Mouse (Mus musculus): ENCODE measurements around the gene Igf2bp1. TPM values are rescaled to one million over a fixed set of nuclear protein-coding genes. Genes with fewer than 3 reads are reported as not detected.

Igf2bp1 gene
- 0.21 and 0.81 TPM in 2 replicates for polyA plus RNA-seq (2012; rRNA removed)

DNA sequence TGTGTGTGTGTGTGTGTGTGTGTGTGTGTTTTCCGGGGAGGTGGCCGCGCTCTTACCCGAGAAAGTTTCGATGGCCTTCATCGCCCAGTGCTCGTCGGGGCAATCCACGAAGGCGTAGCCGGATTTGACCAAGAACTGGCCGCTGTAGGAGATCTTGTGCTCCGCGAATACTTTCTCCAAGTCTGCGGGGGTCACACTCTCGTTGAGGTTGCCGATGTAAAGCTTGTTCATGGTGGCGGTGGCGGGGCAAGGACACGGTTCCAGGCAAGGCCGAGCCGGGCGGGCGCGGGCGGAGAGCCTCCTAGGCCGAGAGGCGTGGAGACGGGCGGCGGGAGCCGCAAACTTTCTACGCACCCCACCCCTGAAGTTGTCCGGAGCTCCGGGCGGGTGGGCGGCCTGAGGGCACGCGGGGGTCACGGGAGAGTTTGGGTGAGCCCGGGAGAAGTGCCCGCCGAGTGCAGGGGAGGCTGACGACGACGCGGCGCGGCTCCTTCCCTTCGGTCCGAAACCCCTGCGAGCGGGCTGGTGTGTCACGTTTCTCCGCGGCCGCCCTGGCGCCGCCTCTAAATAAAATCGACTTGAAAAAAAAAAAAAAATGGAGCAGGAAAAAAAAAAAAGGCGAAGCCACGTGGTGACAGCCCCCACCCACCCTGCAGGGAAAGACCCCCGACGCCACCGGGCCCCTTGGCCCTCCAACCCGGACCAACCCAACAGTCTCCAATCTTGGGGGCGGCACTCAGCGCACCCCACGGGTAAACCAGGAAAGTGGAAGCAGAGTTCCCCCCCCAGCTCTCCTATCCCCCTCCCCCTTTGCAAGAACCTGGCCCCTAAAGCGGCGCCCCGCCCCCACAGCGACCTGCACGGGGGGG, at the start of gene Igf2bp1:
Igf2bp1 (minus strand) TSS at position 538 of the 869 bp plus-strand sequence.

DNA sequence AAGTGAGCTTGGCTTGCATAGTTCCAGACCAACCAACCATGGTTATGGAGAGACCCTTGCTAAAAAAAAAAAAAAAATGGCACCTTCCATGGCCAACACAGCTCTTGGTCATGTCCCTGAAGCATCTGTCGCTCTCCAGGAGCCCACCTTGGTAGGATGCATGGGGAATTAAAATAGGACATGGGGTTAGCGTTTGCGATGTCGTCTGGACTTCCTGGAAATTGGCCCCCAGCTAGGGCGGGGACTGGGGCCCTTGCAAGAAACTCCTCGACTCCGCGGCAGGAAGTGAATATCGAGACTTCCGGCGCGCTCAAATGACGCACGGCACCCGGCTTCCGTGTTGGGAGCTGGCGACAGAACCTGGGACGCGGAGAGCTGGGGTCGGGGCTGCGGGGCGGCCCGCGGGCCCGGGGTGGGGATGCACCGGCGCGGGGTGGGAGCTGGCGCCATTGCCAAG, 28.9 kb upstream of the Igf2bp1 start, which contains the start of gene Snf8:
Snf8 (plus strand) TSS at position 290 of the 457 bp plus-strand sequence.

DNA sequence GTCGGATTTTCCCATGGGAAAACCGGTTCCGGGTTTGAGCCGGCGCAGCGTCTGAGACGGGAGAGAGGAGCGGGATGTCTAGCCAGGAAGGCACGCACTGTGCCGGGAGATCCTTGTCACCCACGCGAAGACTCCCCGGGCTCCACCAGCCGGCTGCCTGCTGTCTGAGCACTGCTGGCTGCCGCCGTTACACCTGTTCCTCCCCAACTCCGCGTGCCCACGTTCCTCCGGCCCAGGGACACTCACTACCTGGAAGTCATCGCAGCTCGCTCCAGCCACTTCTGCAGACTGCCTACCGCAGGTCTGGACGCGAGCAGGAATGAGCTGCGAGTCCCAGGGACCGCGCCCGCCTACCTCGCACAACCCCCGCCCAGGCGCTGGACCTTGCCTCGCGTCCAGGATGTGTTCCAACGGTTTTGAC, 91.2 kb downstream of the Igf2bp1 start, which contains the start of gene B4galnt2:
B4galnt2 (minus strand) TSS at position 321 of the 421 bp plus-strand sequence.

Other genes starting within 250 kb of the Igf2bp1 start
- gene Phospho1, start 181.4 kb downstream of the Igf2bp1 start, polyA plus RNA-seq (2012; rRNA removed): 80.3 and 114 TPM in 2 replicates
- gene Gngt2, start 168.7 kb downstream of the Igf2bp1 start, polyA plus RNA-seq (2012; rRNA removed): 2.2 and 2.9 TPM in 2 replicates
- gene Abi3, start 163.5 kb downstream of the Igf2bp1 start, polyA plus RNA-seq (2012; rRNA removed): 34.4 and 42.0 TPM in 2 replicates
- 87.6 and 130 TPM in 2 replicates for gene B4galnt2, start 91.0 kb downstream of the Igf2bp1 start, polyA plus RNA-seq (2012; rRNA removed)
- gene Gip, start 18.6 kb upstream of the Igf2bp1 start, polyA plus RNA-seq (2012; rRNA removed): not detected in 2 replicates
- 28.8 and 29.8 TPM in 2 replicates for gene Snf8, start 28.9 kb upstream of the Igf2bp1 start, polyA plus RNA-seq (2012; rRNA removed)
- gene Ube2z, start 59.4 kb upstream of the Igf2bp1 start, polyA plus RNA-seq (2012; rRNA removed): 28.7 and 38.5 TPM in 2 replicates
- 979 and 1,333 TPM in 2 replicates for gene Atp5g1, start 69.7 kb upstream of the Igf2bp1 start, polyA plus RNA-seq (2012; rRNA removed)
- gene Calcoco2, start 106.0 kb upstream of the Igf2bp1 start, polyA plus RNA-seq (2012; rRNA removed): 0.08 and 0.10 TPM in 2 replicates
- gene Ttll6, start 127.8 kb upstream of the Igf2bp1 start, polyA plus RNA-seq (2012; rRNA removed): 18.0 and 18.6 TPM in 2 replicates
- 333 and 381 TPM in 2 replicates for gene Hoxb13, start 188.4 kb upstream of the Igf2bp1 start, polyA plus RNA-seq (2012; rRNA removed)